ENCODE assay signal across 8 mouse cellular contexts in the genomic region with DNA sequence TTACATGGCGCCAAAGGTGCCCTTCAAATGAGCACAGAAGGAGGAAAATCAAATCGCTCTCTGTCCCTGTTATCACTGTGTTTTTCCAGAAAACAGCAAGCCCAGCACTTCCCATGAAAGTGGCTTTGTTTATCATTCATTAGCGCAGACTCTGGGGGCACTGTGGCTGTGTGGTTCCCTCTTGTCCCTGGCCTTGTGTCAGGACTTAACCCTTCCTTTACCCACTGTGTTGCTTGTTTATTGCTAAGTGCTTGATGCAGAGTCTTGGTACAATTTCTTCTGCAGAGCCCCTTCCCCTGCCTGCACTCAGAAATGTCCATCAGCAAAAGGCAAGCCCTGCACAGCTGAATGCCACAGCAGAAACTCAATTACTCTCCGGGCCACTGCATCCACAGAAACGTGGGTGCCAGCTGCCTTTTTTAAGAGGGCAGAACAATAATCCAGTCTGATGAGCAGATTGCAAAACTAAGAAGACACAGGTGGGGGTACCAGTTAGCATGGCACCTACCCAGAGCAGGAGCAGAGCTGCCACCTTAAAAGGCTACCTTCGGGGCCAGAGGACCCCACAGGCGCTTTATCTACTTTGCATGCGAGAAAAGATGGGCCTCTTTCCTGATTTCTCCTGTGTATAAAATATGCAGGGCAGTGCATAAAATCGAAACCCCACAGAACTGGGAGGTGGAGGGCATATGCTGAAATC.
DNase-seq lines count a peak whose midpoint lies in the region; ATAC-seq and TF ChIP-seq lines count a peak whose summit lies in the region.

No protein-coding gene starts in this region.

- peak overlapping the region; percentile 22; the same call in 1 of the 2 replicates for H3K27ac ChIP-seq in liver, postnatal 0 days (ENCODE audit: low read depth)
- H3K27ac ChIP-seq in liver, embryonic 12.5 days = no peak overlapping the region
- H3K27ac ChIP-seq in hindbrain, embryonic 16.5 days (ENCODE audit: low read depth, low read length) = peak overlapping the region; percentile 65

- H3K36me3 ChIP-seq in liver, postnatal 0 days (replicated peaks; ENCODE audit: insufficient read depth, low read length) = 0 out of 2 replicates have a peak, but pooled peaks cover 6% of the 10 kb centered on the region
- peaks cover 5% of the 10 kb centered on the region; the same call in 1 of the 2 replicates for H3K36me3 ChIP-seq in liver, embryonic 12.5 days
- H3K36me3 ChIP-seq in hindbrain, embryonic 16.5 days (ENCODE audit: control insufficient read depth, insufficient read depth, low read length) = no peaks in the 10 kb centered on the region

- H3K4me3 ChIP-seq in liver, postnatal 0 days (ENCODE audit: low read depth, low read length) = no peak overlapping the region
- H3K4me3 ChIP-seq in liver, embryonic 12.5 days = no peak overlapping the region
- H3K4me3 ChIP-seq in hindbrain, embryonic 16.5 days (ENCODE audit: low read length) = no peak overlapping the region

- 59% methylated on average over 9 of the region's 9 CpGs for WGBS in liver, postnatal 0 days (ENCODE audit: insufficient replicate concordance)
- WGBS in liver, embryonic 12.5 days (ENCODE audit: insufficient replicate concordance) = 51% methylated on average over 9 of the region's 9 CpGs
- 32% methylated on average over 9 of the region's 9 CpGs for WGBS in hindbrain, embryonic 16.5 days

- TF ChIP-seq CTCF in liver, postnatal 0 days (IDR thresholded peaks at IDR 0.05; ENCODE audit: low read depth) = no peak

- no peak overlapping the region for H3K4me2 ChIP-seq in liver, postnatal 0 days (ENCODE audit: low read depth, low read length)
- H3K4me2 ChIP-seq in liver, embryonic 12.5 days = no peak overlapping the region
- no peak overlapping the region for H3K4me2 ChIP-seq in hindbrain, embryonic 16.5 days (ENCODE audit: low read length)

- H3K9ac ChIP-seq in liver, postnatal 0 days (replicated peaks) = no peak overlapping the region
- H3K9ac ChIP-seq in liver, embryonic 12.5 days = no peak overlapping the region
- H3K9ac ChIP-seq in hindbrain, embryonic 16.5 days (ENCODE audit: low read depth, low read length) = no peak overlapping the region; the same call in 1 of the 2 replicates

- DNase-seq in frontal cortex, postnatal 36 days (ENCODE audit: low spot score in 2 of 2) = peak; percentile 17 to 19
- no peak for DNase-seq in frontal cortex, postnatal 25 days (ENCODE audit: low spot score in 2 of 2)
- no peak for DNase-seq in liver, postnatal 0 days
- DNase-seq in retina, embryonic 14.5 days (ENCODE audit: low spot score) = peak; percentile 55
- no peak for DNase-seq in thymus, postnatal 10 days (ENCODE audit: low spot score in 2 of 2)

- H3K27me3 ChIP-seq in liver, postnatal 0 days (ENCODE audit: insufficient read depth, low read length) = no peaks in the 10 kb centered on the region
- H3K27me3 ChIP-seq in liver, embryonic 12.5 days (replicated peaks) = no peaks in the 10 kb centered on the region
- H3K27me3 ChIP-seq in hindbrain, embryonic 16.5 days (replicated peaks; ENCODE audit: control insufficient read depth, insufficient read depth, low read length) = no peaks in the 10 kb centered on the region

- no peak for TF ChIP-seq EP300 in liver, postnatal 0 days (IDR thresholded peaks at IDR 0.05; ENCODE audit: low read depth)

- H3K9me3 ChIP-seq in liver, postnatal 0 days (ENCODE audit: low read length) = no peaks in the 10 kb centered on the region
- no peaks in the 10 kb centered on the region for H3K9me3 ChIP-seq in liver, embryonic 12.5 days (replicated peaks)
- H3K9me3 ChIP-seq in hindbrain, embryonic 16.5 days (ENCODE audit: control insufficient read depth, low read length) = no peaks in the 10 kb centered on the region

- no peak for ATAC-seq in liver, postnatal 0 days
- ATAC-seq in liver, embryonic 12.5 days = no peak
- peak; percentile 80 for ATAC-seq in hindbrain, embryonic 16.5 days
- no peak for ATAC-seq in megakaryocyte progenitor cell, adult 5-6 weeks (replicated peaks; ENCODE audit: poor library complexity)

- H3K4me1 ChIP-seq in liver, postnatal 0 days (ENCODE audit: insufficient read depth) = no peaks in the 10 kb centered on the region; the same call in none of the 2 replicates
- H3K4me1 ChIP-seq in liver, embryonic 12.5 days = peaks cover 7% of the 10 kb centered on the region; the same call in 1 of the 2 replicates
- H3K4me1 ChIP-seq in hindbrain, embryonic 16.5 days (ENCODE audit: control insufficient read depth, insufficient read depth, low read depth, low read length) = peaks cover 9% of the 10 kb centered on the region

Comparison
In these comparisons a context has a peak if more than half of its experiments do, and no peak if none do; other contexts are left out.
1. DNase-seq: peak in frontal cortex, postnatal 36 days (2 of 2) and retina, embryonic 14.5 days (single experiment); none in frontal cortex, postnatal 25 days (0 of 2), liver, postnatal 0 days (single experiment) and thymus, postnatal 10 days (0 of 2).